Mouse (Mus musculus) liver, postnatal 0 days (tissue): ENCODE data around the gene Cit. TPM values are rescaled to one million over a fixed set of nuclear protein-coding genes. Genes with fewer than 3 reads are reported as not detected.
A peak's percentile ranks its signal among the peaks of the same experiment; 100 is the strongest.

Source experiments
- ATAC-seq: fragments of 200-750 bp; cut with Nextera tagmentation; 2 replicates; pipeline ENCODE4 v1.8.0; 2017; ENCODE audit warnings: mild to moderate bottlenecking, moderate library complexity
- DNase-seq: peaks from one replicate; pipeline ENCODE4 v3.0.0-alpha.2; 2016
- H3K27ac ChIP-seq: fragments of 300-500 bp; sonication (generic); 2 replicates; pipeline ENCODE4 v1.5.1; 2014; ENCODE audit warnings: antibody characterized with exemption, moderate library complexity, mild to moderate bottlenecking, low read depth
- H3K27me3 ChIP-seq: fragments of 300-500 bp; sonication (generic); 2 replicates; pipeline ENCODE4 v1.6.1; 2014; ENCODE audit warnings: low read length, control low read depth, mixed read lengths; ENCODE audit not compliant: insufficient read depth
- H3K36me3 ChIP-seq: fragments of 300-500 bp; sonication (generic); replicated peaks from 2 replicates; pipeline ENCODE4 v1.6.1; 2014; ENCODE audit warnings: mild to moderate bottlenecking, control low read depth, low read length, moderate library complexity, mixed read lengths; ENCODE audit not compliant: insufficient read depth
- H3K4me1 ChIP-seq: fragments of 300-500 bp; sonication (generic); 2 replicates; pipeline ENCODE4 v1.6.1; 2014; ENCODE audit warnings: antibody characterized with exemption, mild to moderate bottlenecking, control low read depth; ENCODE audit not compliant: insufficient read depth
- H3K4me2 ChIP-seq: fragments of 300-500 bp; sonication (generic); 2 replicates; pipeline ENCODE4 v1.6.1; 2014; ENCODE audit warnings: low read depth, mild to moderate bottlenecking, low read length, moderate library complexity, mixed read lengths
- H3K4me3 ChIP-seq: fragments of 300-500 bp; sonication (generic); 2 replicates; pipeline ENCODE4 v1.5.1; 2014; ENCODE audit warnings: low read depth, low read length
- H3K9ac ChIP-seq: fragments of 300-500 bp; sonication (generic); replicated peaks from 2 replicates; pipeline ENCODE4 v1.6.1; 2014; ENCODE audit warnings: mild to moderate bottlenecking, moderate library complexity
- H3K9me3 ChIP-seq: fragments of 300-500 bp; sonication (generic); 2 replicates; pipeline ENCODE4 v1.6.1; 2016; ENCODE audit warnings: mild to moderate bottlenecking, control low read depth, low read length, mixed read lengths
- CTCF ChIP-seq: sonication (generic); IDR thresholded peaks from 2 replicates; pipeline ENCODE4 v1.5.1; 2016; ENCODE audit warnings: antibody characterized with exemption, low read depth
- EP300 ChIP-seq: IDR thresholded peaks from 2 replicates; pipeline ENCODE4 v1.6.1; 2016; ENCODE audit warnings: antibody characterized with exemption, low read depth, mild to moderate bottlenecking
- WGBS: fragments of 180-500 bp; shearing (Covaris S2); extraction: QIAGEN DNeasy Blood & Tissue Kit; methylation state at CpG from one replicate; pipeline ENCODE4 v1.1.7; 2014; ENCODE audit not compliant: insufficient replicate concordance; 5-methylcytosine and 5-hydroxymethylcytosine counted together
- polyA plus RNA-seq: library from polyadenylated mRNA; unstranded; fragments of >200 nt; fragmentation: Nextera tagmentation; extraction: Ambion mirVana; gene quantifications from 2 replicates; pipeline ENCODE4 v1.2.1, GENCODE M21; 2015

Cit gene
- polyA plus RNA-seq, 1 experiment from 2014 or later = 11.5 TPM

GRCm38 (mm10) chr5:115975672-115976071 is 130.6 kb downstream of the Cit start:
- 84% methylated on average over 10 of the region's 10 CpGs for WGBS
- H3K27ac ChIP-seq = no peak overlapping the region
- TF ChIP-seq EP300 (no peak), CTCF (no peak)
- H3K9ac ChIP-seq = no peak overlapping the region
- DNase-seq = no peak
- no peaks in the 10 kb centered on the region for H3K9me3 ChIP-seq
- peaks cover 75% of the 10 kb centered on the region for H3K36me3 ChIP-seq
- peaks cover 18% of the 10 kb centered on the region for H3K4me1 ChIP-seq
- no peaks in the 10 kb centered on the region for H3K27me3 ChIP-seq
- ATAC-seq = no peak
- H3K4me3 ChIP-seq = no peak overlapping the region
- H3K4me2 ChIP-seq = no peak overlapping the region

- H3K9ac ChIP-seq = no peak overlapping the region
- H3K27ac ChIP-seq = no peak overlapping the region; the same call in 1 of the 2 replicates
- no peak for ATAC-seq
- DNase-seq = no peak
- no peak overlapping the region for H3K4me2 ChIP-seq
- no peaks in the 10 kb centered on the region for H3K9me3 ChIP-seq
- H3K36me3 ChIP-seq = peaks cover 71% of the 10 kb centered on the region
- H3K4me3 ChIP-seq = no peak overlapping the region
- peaks cover 18% of the 10 kb centered on the region for H3K4me1 ChIP-seq
- WGBS = 86% methylated on average over 5 of the region's 5 CpGs
- H3K27me3 ChIP-seq = no peaks in the 10 kb centered on the region
- TF ChIP-seq CTCF = no peak
- TF ChIP-seq EP300 = no peak
These were observed 131.4 kb downstream of the Cit start for GRCm38 (mm10) chr5:115976446-115976845.

GRCm38 (mm10) chr5:115977266-115977665 is 132.2 kb downstream of the Cit start:
- peaks cover 71% of the 10 kb centered on the region for H3K36me3 ChIP-seq
- ATAC-seq = peak; percentile 73

GRCm38 (mm10) chr5:115977757-115978156 is 132.7 kb downstream of the Cit start:
- no peak overlapping the region for H3K4me3 ChIP-seq
- DNase-seq (peak; percentile 48), ATAC-seq (peak; percentile 62)
- H3K4me1 ChIP-seq = peaks cover 18% of the 10 kb centered on the region
- peak overlapping the region; percentile 60 for H3K4me2 ChIP-seq
- peaks cover 69% of the 10 kb centered on the region for H3K36me3 ChIP-seq
- H3K9ac ChIP-seq = no peak overlapping the region
- TF ChIP-seq CTCF (no peak), EP300 (no peak)
- H3K27ac ChIP-seq = peak overlapping the region; percentile 78
- H3K9me3 ChIP-seq = no peaks in the 10 kb centered on the region
- H3K27me3 ChIP-seq = no peaks in the 10 kb centered on the region
- WGBS = 59% methylated on average over 10 of the region's 10 CpGs

More at GRCm38 (mm10) chr5:115977266-115977665, 132.2 kb downstream of the Cit start:
- H3K4me1 ChIP-seq = peaks cover 18% of the 10 kb centered on the region
- H3K4me2 ChIP-seq = peak overlapping the region; percentile 60
- 47% methylated on average over 10 of the region's 10 CpGs for WGBS
- DNase-seq = peak; percentile 34
- peak overlapping the region; percentile 78 for H3K27ac ChIP-seq
- no peaks in the 10 kb centered on the region for H3K27me3 ChIP-seq
- H3K9ac ChIP-seq = no peak overlapping the region
- no peak overlapping the region; the same call in 1 of the 2 replicates for H3K4me3 ChIP-seq
- TF ChIP-seq EP300 (no peak), CTCF (no peak)
- H3K9me3 ChIP-seq = no peaks in the 10 kb centered on the region

GRCm38 (mm10) chr5:115978255-115978654 is 133.2 kb downstream of the Cit start:
- Histone ChIP-seq H3K4me1 (peaks cover 18% of the 10 kb centered on the region), H3K27ac (peak overlapping the region; percentile 78), H3K4me2 (peak overlapping the region; percentile 60; the same call in 1 of the 2 replicates), H3K9ac (no peak overlapping the region), H3K4me3 (no peak overlapping the region), H3K9me3 (no peaks in the 10 kb centered on the region), H3K27me3 (no peaks in the 10 kb centered on the region), H3K36me3 (peaks cover 67% of the 10 kb centered on the region)
- WGBS = 74% methylated on average over 5 of the region's 5 CpGs
- no peak for DNase-seq
- peak; percentile 5; the same call in 1 of the 2 replicates for ATAC-seq
- no peak for TF ChIP-seq CTCF
- no peak for TF ChIP-seq EP300

- no peak overlapping the region for H3K27ac ChIP-seq
- H3K4me3 ChIP-seq = no peak overlapping the region
- WGBS = 76% methylated on average over 16 of the region's 16 CpGs
- H3K4me1 ChIP-seq = peaks cover 18% of the 10 kb centered on the region
- H3K36me3 ChIP-seq = peaks cover 66% of the 10 kb centered on the region
- no peaks in the 10 kb centered on the region for H3K27me3 ChIP-seq
- H3K9me3 ChIP-seq = no peaks in the 10 kb centered on the region
- ATAC-seq (no peak), DNase-seq (peak; percentile 50)
- TF ChIP-seq CTCF (peak; percentile 80), EP300 (no peak)
- no peak overlapping the region for H3K9ac ChIP-seq
- no peak overlapping the region for H3K4me2 ChIP-seq
These were observed 134.1 kb downstream of the Cit start for GRCm38 (mm10) chr5:115979134-115979696.
